Mouse (Mus musculus) liver, embryonic 12.5 days (tissue): Measurements from ENCODE around the gene Vamp5. TPM values are rescaled to one million over a fixed set of nuclear protein-coding genes. Genes with fewer than 3 reads are reported as not detected.
A peak's percentile ranks its signal among the peaks of the same experiment; 100 is the strongest.

Experiments
- ATAC-seq: fragments of 200-750 bp; cut with Nextera tagmentation; 2 replicates; pipeline ENCODE4 v1.8.0; 2017; ENCODE audit warnings: moderate number of reproducible peaks, mild to moderate bottlenecking, moderate library complexity
- H3K27ac ChIP-seq: fragments of 300-500 bp; sonication (generic); 2 replicates; pipeline ENCODE4 v1.5.1; 2016; ENCODE audit warnings: mild to moderate bottlenecking
- H3K27me3 ChIP-seq: fragments of 300-500 bp; sonication (generic); replicated peaks from 2 replicates; pipeline ENCODE4 v1.6.1; 2016; ENCODE audit warnings: mild to moderate bottlenecking, moderate library complexity
- H3K36me3 ChIP-seq: fragments of 300-500 bp; sonication (generic); 2 replicates; pipeline ENCODE4 v1.6.1; 2016; ENCODE audit warnings: mild to moderate bottlenecking, moderate library complexity
- H3K4me1 ChIP-seq: fragments of 300-500 bp; sonication (generic); 2 replicates; pipeline ENCODE4 v1.6.1; 2016
- H3K4me2 ChIP-seq: fragments of 300-500 bp; sonication (generic); 2 replicates; pipeline ENCODE4 v1.6.1; 2016; ENCODE audit warnings: mild to moderate bottlenecking, moderate library complexity
- H3K4me3 ChIP-seq: fragments of 300-500 bp; sonication (generic); 2 replicates; pipeline ENCODE4 v1.5.1; 2016; ENCODE audit warnings: mild to moderate bottlenecking, moderate library complexity
- H3K9ac ChIP-seq: fragments of 300-500 bp; sonication (generic); 2 replicates; pipeline ENCODE4 v1.6.1; 2016; ENCODE audit warnings: mild to moderate bottlenecking, moderate library complexity
- H3K9me3 ChIP-seq: fragments of 300-500 bp; sonication (generic); replicated peaks from 2 replicates; pipeline ENCODE4 v1.6.1; 2016; ENCODE audit warnings: mild to moderate bottlenecking, moderate library complexity
- WGBS: fragments of 180-500 bp; shearing (Covaris S2); methylation state at CpG from one replicate; pipeline ENCODE4 v1.1.7; 2016; ENCODE audit not compliant: insufficient replicate concordance; 5-methylcytosine and 5-hydroxymethylcytosine counted together
- polyA plus RNA-seq: library from polyadenylated mRNA; unstranded; fragments of >200 nt; fragmentation: Nextera tagmentation; extraction: Ambion mirVana; gene quantifications from 2 replicates; pipeline ENCODE4 v1.2.1, GENCODE M21; 2016

Gene Vamp5
- polyA plus RNA-seq, 1 experiment from 2014 or later = 109 TPM

DNA sequence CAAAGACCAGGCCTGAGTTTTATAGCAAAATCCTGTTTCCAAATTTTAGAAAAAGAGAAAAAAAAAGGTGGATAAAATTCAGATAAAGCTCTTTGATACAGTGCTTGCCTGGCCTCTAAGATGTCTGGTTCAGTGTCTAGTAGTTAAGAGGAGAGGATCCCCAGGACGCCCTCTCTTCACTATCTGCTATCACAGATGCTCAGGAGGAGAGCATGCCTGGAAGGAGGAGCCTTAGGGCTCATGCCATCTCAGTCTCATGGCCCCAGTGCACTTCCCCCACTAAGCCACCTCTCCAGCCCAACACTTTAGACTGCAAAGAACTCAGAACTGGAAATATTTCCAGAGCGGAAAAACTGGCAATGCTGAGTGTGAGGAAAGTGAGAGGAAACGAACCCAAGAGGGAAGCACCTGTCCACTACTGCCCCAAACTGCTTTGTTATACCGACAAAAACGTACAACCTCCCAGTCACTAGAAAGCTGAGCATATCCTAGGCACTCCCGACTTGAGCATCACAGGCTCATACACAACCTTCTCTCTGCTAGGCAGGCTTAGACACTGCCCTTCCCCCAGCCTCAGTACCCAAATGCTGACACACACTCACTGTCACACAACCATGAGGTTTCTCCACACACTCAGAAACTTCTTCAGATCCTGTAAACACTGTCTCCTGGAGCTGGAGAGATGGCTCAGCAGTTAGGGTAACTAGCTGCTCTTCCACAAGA, 56.3 kb downstream of the Vamp5 start:
- peaks cover 24% of the 10 kb centered on the region for H3K4me1 ChIP-seq
- 64% methylated on average over 6 of the region's 6 CpGs for WGBS
- peak overlapping the region; percentile 34 for H3K4me2 ChIP-seq
- H3K9ac ChIP-seq = peak overlapping the region; percentile 45; the same call in 1 of the 2 replicates
- H3K27ac ChIP-seq = peak overlapping the region; percentile 91
- peak; percentile 100 for ATAC-seq
- no peaks in the 10 kb centered on the region for H3K9me3 ChIP-seq
- no peaks in the 10 kb centered on the region for H3K27me3 ChIP-seq
- H3K36me3 ChIP-seq = peaks cover 99% of the 10 kb centered on the region
- no peak overlapping the region for H3K4me3 ChIP-seq

DNA sequence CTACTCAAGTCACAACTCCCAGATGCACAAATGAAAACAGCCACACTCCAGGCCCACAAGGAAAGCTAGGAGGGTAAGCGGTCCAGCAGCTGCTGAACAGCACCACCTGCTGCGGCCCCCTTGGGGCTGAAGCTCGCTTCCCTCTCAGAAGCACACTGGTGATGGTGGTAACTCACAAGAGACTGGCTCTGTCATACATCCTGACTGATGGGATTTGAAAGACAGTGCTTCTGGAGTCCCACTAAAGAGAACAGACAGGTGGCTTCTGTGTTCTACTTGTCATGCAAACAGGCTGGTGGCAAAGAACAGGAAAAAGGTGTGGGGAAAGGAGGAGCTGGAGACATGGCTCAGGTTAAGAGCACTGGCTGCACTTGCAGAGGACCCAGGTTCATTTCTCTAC, 57.3 kb downstream of the Vamp5 start:
- Histone ChIP-seq H3K4me3 (no peak overlapping the region), H3K4me1 (peaks cover 29% of the 10 kb centered on the region), H3K36me3 (peaks cover 99% of the 10 kb centered on the region), H3K9me3 (no peaks in the 10 kb centered on the region), H3K27me3 (no peaks in the 10 kb centered on the region), H3K27ac (peak overlapping the region; percentile 91), H3K9ac (0 out of 2 replicates have a peak overlapping the region, but pooled peaks have one; percentile 45), H3K4me2 (no peak overlapping the region)
- 97% methylated on average over 3 of the region's 3 CpGs for WGBS
- no peak for ATAC-seq

DNA sequence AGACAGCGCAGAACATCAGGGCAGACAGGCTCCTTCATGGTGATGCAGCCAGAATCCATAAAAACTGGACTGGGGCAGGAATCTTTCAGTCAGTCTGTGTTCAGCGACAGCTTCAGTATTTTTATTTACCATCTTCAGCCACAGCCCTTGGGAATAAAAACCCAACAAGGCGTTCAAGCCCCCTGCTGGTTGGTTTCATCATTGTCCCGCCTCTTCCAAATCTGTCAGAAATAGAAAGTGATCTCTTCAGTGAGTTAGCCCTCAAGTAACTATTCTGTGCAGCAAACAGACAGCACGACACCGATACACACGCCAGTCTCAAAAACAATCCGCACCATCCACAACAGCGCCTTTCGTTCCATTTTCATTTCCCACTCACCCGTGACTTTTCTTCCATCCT, 61.2 kb downstream of the Vamp5 start:
- no peak overlapping the region for H3K4me3 ChIP-seq
- peaks cover 98% of the 10 kb centered on the region for H3K36me3 ChIP-seq
- peaks cover 17% of the 10 kb centered on the region for H3K4me1 ChIP-seq
- H3K27me3 ChIP-seq = no peaks in the 10 kb centered on the region
- H3K4me2 ChIP-seq = no peak overlapping the region
- no peaks in the 10 kb centered on the region for H3K9me3 ChIP-seq
- H3K27ac ChIP-seq = peak overlapping the region; percentile 15; the same call in 1 of the 2 replicates
- 75% methylated on average over 11 of the region's 11 CpGs for WGBS
- ATAC-seq = no peak
- no peak overlapping the region for H3K9ac ChIP-seq

Other genes with a start within 250 kb of the Vamp5 start
- 2.0 and 2.1 TPM in 2 replicates for gene Atoh8, start 144.9 kb downstream of the Vamp5 start, polyA plus RNA-seq
- not detected in 2 replicates for gene Sftpb, start 75.9 kb downstream of the Vamp5 start, polyA plus RNA-seq
- 68.0 and 72.6 TPM in 2 replicates for gene Usp39, start 35.3 kb downstream of the Vamp5 start, polyA plus RNA-seq
- 17.5 and 17.8 TPM in 2 replicates for gene 0610030E20Rik, start 33.2 kb downstream of the Vamp5 start, polyA plus RNA-seq
- gene Tmem150a, start 25.0 kb downstream of the Vamp5 start, polyA plus RNA-seq = 32.2 and 33.1 TPM in 2 replicates
- gene Rnf181, start 13.5 kb downstream of the Vamp5 start, polyA plus RNA-seq = 80.0 and 83.0 TPM in 2 replicates
- 220 and 223 TPM in 2 replicates for gene Vamp8, start 10.2 kb upstream of the Vamp5 start, polyA plus RNA-seq
- 21.8 and 23.0 TPM in 2 replicates for gene Ggcx, start 33.8 kb upstream of the Vamp5 start, polyA plus RNA-seq
- 318 and 321 TPM in 2 replicates for gene Mat2a, start 59.1 kb upstream of the Vamp5 start, polyA plus RNA-seq
- not detected in 2 replicates for gene Sh2d6, start 141.2 kb upstream of the Vamp5 start, polyA plus RNA-seq
- gene Capg, start 163.9 kb upstream of the Vamp5 start, polyA plus RNA-seq = 18.5 and 19.7 TPM in 2 replicates
- gene Elmod3, start 217.9 kb upstream of the Vamp5 start, polyA plus RNA-seq = 6.8 and 7.6 TPM in 2 replicates
- 15.3 and 16.6 TPM in 2 replicates for gene Retsat, start 218.0 kb upstream of the Vamp5 start, polyA plus RNA-seq
- 17.8 and 18.8 TPM in 2 replicates for gene Tgoln1, start 236.5 kb upstream of the Vamp5 start, polyA plus RNA-seq